Mouse (Mus musculus) neural tube, embryonic 14.5 days (tissue): ENCODE results near the gene Fndc4. TPM values are rescaled to one million over a fixed set of nuclear protein-coding genes. Genes with fewer than 3 reads are reported as not detected.

ENCODE experiments used
- ATAC-seq: fragments of 200-750 bp; cut with Nextera tagmentation; 2 replicates; pipeline ENCODE4 v1.8.0; 2017; ENCODE audit warnings: low read depth, mild to moderate bottlenecking, moderate TSS enrichment, moderate library complexity
- H3K27ac ChIP-seq: fragments of 300-500 bp; sonication (generic); 2 replicates; pipeline ENCODE4 v1.5.1; 2014; ENCODE audit warnings: low read depth, mild to moderate bottlenecking, control low read depth, low read length, moderate library complexity, mixed read lengths
- H3K27me3 ChIP-seq: fragments of 300-500 bp; sonication (generic); 2 replicates; pipeline ENCODE4 v1.6.1; 2014; ENCODE audit warnings: low read length; ENCODE audit not compliant: control insufficient read depth, insufficient read depth
- H3K36me3 ChIP-seq: fragments of 300-500 bp; sonication (generic); 2 replicates; pipeline ENCODE4 v1.6.1; 2014; ENCODE audit warnings: low read length, mixed read lengths; ENCODE audit not compliant: control insufficient read depth, insufficient read depth
- H3K4me1 ChIP-seq: fragments of 300-500 bp; sonication (generic); 2 replicates; pipeline ENCODE4 v1.6.1; 2014; ENCODE audit warnings: low read length; ENCODE audit not compliant: control insufficient read depth, insufficient read depth
- H3K4me2 ChIP-seq: fragments of 300-500 bp; sonication (generic); 2 replicates; pipeline ENCODE4 v1.6.1; 2014; ENCODE audit warnings: mild to moderate bottlenecking, low read depth, low read length, control low read depth
- H3K4me3 ChIP-seq: fragments of 300-500 bp; sonication (generic); 2 replicates; pipeline ENCODE4 v1.5.1; 2014; ENCODE audit warnings: low read depth, low read length, control low read depth, mixed read lengths
- H3K9ac ChIP-seq: fragments of 300-500 bp; sonication (generic); replicated peaks from 2 replicates; pipeline ENCODE4 v1.6.1; 2014; ENCODE audit warnings: low read depth, mild to moderate bottlenecking, control low read depth, low read length, mixed read lengths
- H3K9me3 ChIP-seq: fragments of 300-500 bp; sonication (generic); 2 replicates; pipeline ENCODE4 v1.6.1; 2016; ENCODE audit warnings: low read length; ENCODE audit not compliant: control insufficient read depth
- WGBS: fragments of 180-500 bp; shearing (Covaris S2); extraction: QIAGEN DNeasy Blood & Tissue Kit; methylation state at CpG from one replicate; pipeline ENCODE4 v1.1.7; 2014; 5-methylcytosine and 5-hydroxymethylcytosine counted together
- polyA plus RNA-seq: library from polyadenylated mRNA; unstranded; fragments of >200 nt; fragmentation: Nextera tagmentation; extraction: Ambion mirVana; gene quantifications from 2 replicates; pipeline ENCODE4 v1.2.1, GENCODE M21; 2014

Fndc4 gene
- polyA plus RNA-seq, 1 experiment from 2014 or later: 113 TPM

DNA sequence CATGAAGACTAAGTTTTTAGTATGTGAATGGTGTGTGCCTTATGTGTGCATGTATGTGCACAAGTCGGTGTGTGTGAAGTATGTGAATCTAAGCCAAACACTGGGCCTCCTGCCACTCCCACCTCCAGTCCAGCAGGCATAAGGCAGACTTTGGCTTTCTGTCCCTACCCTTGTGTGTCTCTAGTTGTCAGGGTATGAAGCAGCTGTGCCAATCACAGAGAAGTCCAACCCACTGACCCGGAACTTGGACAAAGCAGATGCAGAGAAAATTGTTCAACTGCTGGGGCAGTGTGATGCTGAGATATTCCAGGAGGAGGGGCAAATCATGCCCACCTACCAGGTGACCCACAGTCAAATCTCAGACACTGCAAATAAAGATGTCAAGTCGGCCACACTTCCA, 2.1 kb upstream of the Fndc4 start:
- ATAC-seq: no peak
- no peak overlapping the region for H3K9ac ChIP-seq
- no peak overlapping the region for H3K4me2 ChIP-seq
- H3K4me3 ChIP-seq: no peak overlapping the region
- 88% methylated on average over 3 of the region's 3 CpGs for whole genome bisulfite sequencing
- peaks cover 8% of the 10 kb centered on the region for H3K36me3 ChIP-seq
- H3K4me1 ChIP-seq: peaks cover 13% of the 10 kb centered on the region
- H3K27me3 ChIP-seq: no peaks in the 10 kb centered on the region
- no peaks in the 10 kb centered on the region for H3K9me3 ChIP-seq
- H3K27ac ChIP-seq: no peak overlapping the region

GRCm38 (mm10) chr5:31297047-31297757, 1.3 kb upstream of the Fndc4 start, which contains the start of gene Gckr:
TSS of gene Gckr (plus strand) at chr5:31297443.
- WGBS: 84% methylated on average over 13 of the region's 13 CpGs
- ATAC-seq: no peak
- H3K4me2 ChIP-seq: peak within 1 kb of the TSS; percentile 95
- no peak within 1 kb of the TSS for H3K9ac ChIP-seq
- peaks cover 13% of the 10 kb centered on the region for H3K4me1 ChIP-seq
- peak within 1 kb of the TSS; percentile 93 for H3K4me3 ChIP-seq
- H3K27me3 ChIP-seq: no peaks in the 10 kb centered on the region
- no peaks in the 10 kb centered on the region for H3K9me3 ChIP-seq
- no peak within 1 kb of the TSS for H3K27ac ChIP-seq
- H3K36me3 ChIP-seq: peaks cover 12% of the 10 kb centered on the region

DNA sequence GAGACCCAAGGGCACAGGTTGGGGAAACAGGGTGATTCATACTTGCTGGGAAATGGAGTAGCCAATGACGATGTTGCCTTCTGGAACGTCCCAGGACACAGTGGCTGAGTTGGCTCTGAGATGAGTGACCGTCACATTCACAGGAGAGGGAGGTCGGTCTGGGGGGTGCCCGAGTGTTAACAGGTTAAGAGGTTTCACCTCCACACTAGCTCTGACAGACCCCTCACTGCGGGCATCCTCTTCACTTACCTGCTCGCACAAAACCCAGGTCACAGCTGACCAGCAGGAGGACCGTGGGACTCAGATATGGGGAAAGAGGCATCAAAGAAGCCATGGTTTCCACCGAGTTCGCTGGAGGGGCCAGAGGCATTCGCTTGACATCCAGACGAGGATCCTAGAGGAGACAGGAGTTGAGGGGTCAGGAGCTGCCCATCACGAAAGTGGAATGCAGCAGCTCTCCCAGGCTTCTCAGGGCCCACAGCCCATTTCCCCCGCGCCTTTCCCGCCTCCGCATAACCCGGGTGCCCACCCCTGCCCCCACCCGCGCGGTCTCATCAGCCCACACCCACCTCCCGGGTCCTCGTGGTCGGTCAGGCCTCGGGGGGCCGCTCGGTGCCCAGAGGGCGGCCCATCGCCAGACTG, 795 bp downstream of the Fndc4 start:
- Histone ChIP-seq H3K36me3 (peaks cover 12% of the 10 kb centered on the region), H3K27me3 (no peaks in the 10 kb centered on the region), H3K4me2 (peak overlapping the region; percentile 95), H3K4me1 (peaks cover 16% of the 10 kb centered on the region), H3K9me3 (no peaks in the 10 kb centered on the region), H3K9ac (peak overlapping the region; percentile 97), H3K4me3 (peak overlapping the region; percentile 93), H3K27ac (peak overlapping the region; percentile 82)
- 5% methylated on average over 29 of the region's 29 CpGs for WGBS
- peak; percentile 28 for ATAC-seq

DNA sequence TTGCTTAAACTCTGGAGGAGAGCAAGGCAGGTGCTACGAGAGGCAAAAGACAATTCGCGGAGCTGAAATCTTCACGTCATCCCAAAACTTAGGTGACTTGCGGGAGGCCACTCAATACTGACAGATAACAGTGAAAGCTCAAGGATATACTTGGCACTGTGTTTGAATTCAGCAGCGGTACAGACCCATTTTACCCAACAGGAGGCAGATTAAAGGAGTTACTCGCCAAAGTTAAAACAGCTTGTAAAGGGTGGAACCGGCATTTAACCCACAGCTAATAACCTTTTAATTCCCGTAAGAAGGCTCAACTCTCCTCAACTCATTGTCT, 4.6 kb downstream of the Fndc4 start:
- peak overlapping the region; percentile 38 for H3K4me3 ChIP-seq
- H3K9me3 ChIP-seq: no peaks in the 10 kb centered on the region
- peak overlapping the region; percentile 50 for H3K9ac ChIP-seq
- peaks cover 16% of the 10 kb centered on the region for H3K4me1 ChIP-seq
- no peaks in the 10 kb centered on the region for H3K27me3 ChIP-seq
- H3K4me2 ChIP-seq: peak overlapping the region; percentile 93
- no peak for ATAC-seq
- 3% methylated on average over 9 of the region's 9 CpGs for WGBS
- peaks cover 20% of the 10 kb centered on the region for H3K36me3 ChIP-seq
- H3K27ac ChIP-seq: peak overlapping the region; percentile 86

GRCm38 (mm10) chr5:31290521-31291360, 5.1 kb downstream of the Fndc4 start, which contains the start of gene Ift172:
TSS of gene Ift172 (minus strand) at chr5:31291116.
- peak within 1 kb of the TSS; percentile 86 for H3K27ac ChIP-seq
- peak within 1 kb of the TSS; percentile 93 for H3K4me2 ChIP-seq
- WGBS: 3% methylated on average over 45 of the region's 45 CpGs
- H3K36me3 ChIP-seq: peaks cover 25% of the 10 kb centered on the region
- H3K27me3 ChIP-seq: no peaks in the 10 kb centered on the region
- no peaks in the 10 kb centered on the region for H3K9me3 ChIP-seq
- H3K4me3 ChIP-seq: peak within 1 kb of the TSS; percentile 38
- peaks cover 16% of the 10 kb centered on the region for H3K4me1 ChIP-seq
- peak; percentile 91 for ATAC-seq
- H3K9ac ChIP-seq: peak within 1 kb of the TSS; percentile 50

GRCm38 (mm10) chr5:31289626-31290230, 6.2 kb downstream of the Fndc4 start:
- no peaks in the 10 kb centered on the region for H3K9me3 ChIP-seq
- no peaks in the 10 kb centered on the region for H3K27me3 ChIP-seq
- H3K9ac ChIP-seq: no peak overlapping the region
- ATAC-seq: no peak
- H3K4me1 ChIP-seq: peaks cover 12% of the 10 kb centered on the region
- H3K27ac ChIP-seq: no peak overlapping the region
- H3K4me3 ChIP-seq: no peak overlapping the region
- WGBS: 91% methylated on average over 3 of the region's 3 CpGs
- peak overlapping the region; percentile 93; the same call in 1 of the 2 replicates for H3K4me2 ChIP-seq
- peaks cover 36% of the 10 kb centered on the region for H3K36me3 ChIP-seq

GRCm38 (mm10) chr5:31288655-31289054, 7.2 kb downstream of the Fndc4 start:
- H3K27ac ChIP-seq: no peak overlapping the region
- H3K36me3 ChIP-seq: peaks cover 40% of the 10 kb centered on the region
- H3K27me3 ChIP-seq: no peaks in the 10 kb centered on the region
- H3K4me3 ChIP-seq: no peak overlapping the region
- no peak for ATAC-seq
- H3K4me1 ChIP-seq: peaks cover 3% of the 10 kb centered on the region; the same call in 1 of the 2 replicates
- H3K9ac ChIP-seq: no peak overlapping the region
- 77% methylated on average over 3 of the region's 3 CpGs for WGBS
- no peak overlapping the region for H3K4me2 ChIP-seq
- no peaks in the 10 kb centered on the region for H3K9me3 ChIP-seq

DNA sequence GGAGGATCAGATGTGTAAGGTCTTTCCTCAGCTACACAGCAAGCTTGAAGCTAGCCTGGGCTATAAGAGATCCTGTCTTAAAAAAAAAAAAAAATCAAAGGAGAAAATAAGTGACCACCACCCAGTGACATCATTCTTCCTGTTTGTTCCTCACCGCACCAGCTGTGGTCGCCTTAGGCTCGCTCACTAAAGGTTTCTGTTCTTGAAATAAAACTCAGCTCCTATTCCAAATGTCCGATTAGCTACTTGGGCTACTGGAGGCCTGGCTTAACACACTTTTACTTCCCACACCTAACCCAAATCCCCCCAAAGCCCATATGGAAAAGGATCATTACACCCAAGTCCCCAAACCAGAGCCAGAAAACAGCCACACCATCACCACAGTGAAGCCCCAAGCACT, 7.7 kb downstream of the Fndc4 start:
- Histone ChIP-seq H3K9ac (no peak overlapping the region), H3K36me3 (peaks cover 40% of the 10 kb centered on the region), H3K4me3 (no peak overlapping the region), H3K27me3 (no peaks in the 10 kb centered on the region), H3K4me1 (0 out of 2 replicates have a peak, but pooled peaks cover 3% of the 10 kb centered on the region), H3K4me2 (no peak overlapping the region), H3K9me3 (no peaks in the 10 kb centered on the region), H3K27ac (no peak overlapping the region)
- 82% methylated on average over 4 of the region's 4 CpGs for WGBS
- no peak for ATAC-seq
